Mouse (Mus musculus): ENCODE data around the gene Olfr287. TPM values are rescaled to one million over a fixed set of nuclear protein-coding genes. Genes with fewer than 3 reads are reported as not detected.

Gene Olfr287
- not detected in 2 replicates for polyA plus RNA-seq (2015; fragmentation: Nextera tagmentation; extraction: Ambion mirVana)

DNA sequence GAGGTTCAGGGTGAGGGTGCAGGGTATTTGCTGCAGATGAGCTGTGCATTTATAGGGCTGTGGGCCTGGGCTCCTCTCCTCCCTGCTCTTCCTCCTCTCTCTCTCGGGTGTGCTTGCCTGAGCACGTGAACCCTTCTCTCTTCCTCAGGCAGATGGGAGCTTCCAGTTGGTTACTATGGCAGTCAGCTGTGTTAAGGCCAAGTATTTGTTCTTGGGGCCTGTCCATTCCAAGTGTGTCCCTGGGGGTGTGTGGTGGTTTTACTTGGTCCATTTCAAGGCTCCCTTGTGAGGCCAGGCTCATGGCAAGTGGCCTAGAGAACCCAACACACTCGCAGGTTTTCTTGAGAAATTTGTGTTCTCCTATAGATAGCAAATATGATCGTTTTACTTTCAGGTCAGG is at the start of gene Olfr287, which contains the start of gene Gm44579:
Olfr287 (minus strand) TSS at position 180 of the 400 bp plus-strand sequence.
Gm44579 (minus strand) TSS at position 101 of the 400 bp plus-strand sequence.
- no peaks in the 10 kb centered on the region for H3K27me3 ChIP-seq
- no peak within 1 kb of the TSS for H3K9ac ChIP-seq
- H3K4me2 ChIP-seq (replicated peaks): no peak within 1 kb of the TSS
- WGBS: 66% methylated on average over 4 of the region's 4 CpGs
- ATAC-seq (ENCODE audit: low FRiP score, low read depth): no peak
- H3K4me3 ChIP-seq: no peak within 1 kb of the TSS
- no peaks in the 10 kb centered on the region for H3K4me1 ChIP-seq
- no peak within 1 kb of the TSS for H3K27ac ChIP-seq
- no peaks in the 10 kb centered on the region for H3K9me3 ChIP-seq
- H3K36me3 ChIP-seq: no peaks in the 10 kb centered on the region

DNA sequence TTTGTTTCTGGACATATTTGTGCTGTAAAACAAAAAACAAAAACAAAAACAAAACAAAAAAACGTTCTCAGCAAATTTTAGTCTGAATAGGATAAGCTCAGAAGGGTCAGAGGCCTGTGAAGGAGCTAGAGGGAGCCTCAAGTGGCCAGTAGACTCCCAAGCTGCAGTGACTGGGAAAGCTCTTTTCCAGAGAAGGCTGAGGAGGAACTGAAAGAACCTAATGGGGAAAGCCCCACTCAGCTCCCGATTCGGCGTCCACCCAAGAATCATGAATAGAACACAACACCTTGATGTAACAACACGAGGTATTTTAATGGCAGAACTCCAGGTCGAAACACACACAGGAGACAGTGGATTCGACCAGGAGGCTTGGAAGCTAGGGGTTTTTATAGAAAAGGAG is 36.9 kb upstream of the Olfr287 start:
- Histone ChIP-seq H3K4me3 (no peak overlapping the region), H3K4me1 (no peaks in the 10 kb centered on the region), H3K27me3 (no peaks in the 10 kb centered on the region), H3K27ac (no peak overlapping the region), H3K36me3 (no peaks in the 10 kb centered on the region), H3K9me3 (no peaks in the 10 kb centered on the region), H3K9ac (no peak overlapping the region), H3K4me2 (replicated peaks) (no peak overlapping the region)
- WGBS: 85% methylated on average over 7 of the region's 7 CpGs
- ATAC-seq (ENCODE audit: low FRiP score, low read depth): no peak

DNA sequence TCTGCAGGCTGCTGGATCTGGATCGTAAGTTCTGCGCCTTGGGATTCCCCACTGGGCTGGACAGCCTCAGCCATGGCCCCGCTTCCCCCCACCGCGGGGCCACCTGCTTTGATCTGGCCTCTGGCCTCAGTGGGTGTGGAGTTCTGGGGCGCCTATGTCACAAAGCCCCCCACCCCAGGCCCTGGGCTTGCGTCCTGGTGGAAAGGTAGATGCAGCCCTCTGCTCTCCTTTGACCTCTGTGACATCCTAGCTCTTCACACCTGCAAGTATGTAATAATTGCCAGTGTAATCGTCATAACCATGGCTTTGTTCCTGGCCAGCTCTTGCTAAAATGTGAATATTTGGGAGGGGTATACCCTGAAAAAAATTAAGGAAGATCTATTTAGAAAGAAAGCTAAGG is 36.3 kb upstream of the Olfr287 start, which contains the start of gene H1fnt:
H1fnt (minus strand) TSS at position 101 of the 400 bp plus-strand sequence.
- WGBS: 81% methylated on average over 8 of the region's 8 CpGs
- no peak within 1 kb of the TSS for H3K9ac ChIP-seq
- no peaks in the 10 kb centered on the region for H3K36me3 ChIP-seq
- no peaks in the 10 kb centered on the region for H3K27me3 ChIP-seq
- H3K4me3 ChIP-seq: no peak within 1 kb of the TSS
- no peak within 1 kb of the TSS for H3K4me2 ChIP-seq (replicated peaks)
- no peaks in the 10 kb centered on the region for H3K4me1 ChIP-seq
- H3K27ac ChIP-seq: no peak within 1 kb of the TSS
- ATAC-seq (ENCODE audit: low FRiP score, low read depth): no peak
- H3K9me3 ChIP-seq: no peaks in the 10 kb centered on the region

DNA sequence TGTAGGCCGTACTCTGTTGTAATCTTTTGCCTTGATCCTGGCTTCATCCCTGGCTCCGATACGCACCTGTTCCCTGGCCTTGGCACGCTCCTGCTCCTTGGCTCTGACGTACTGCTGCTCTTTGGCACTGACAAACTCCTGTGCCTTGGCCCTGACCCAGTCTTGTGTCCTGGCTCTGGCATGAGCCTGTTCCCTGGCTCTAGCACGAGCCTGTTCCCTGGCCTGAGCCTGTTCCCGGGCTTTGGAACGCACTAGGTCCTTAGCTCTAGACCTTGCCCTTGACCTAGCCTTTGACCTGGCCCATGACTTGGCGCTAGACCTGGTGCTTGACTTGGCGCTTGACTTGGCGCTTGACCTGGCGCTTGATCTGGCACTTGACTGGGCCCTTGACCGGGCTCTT is 35.4 kb upstream of the Olfr287 start:
- no peak for ATAC-seq (ENCODE audit: low FRiP score, low read depth)

DNA sequence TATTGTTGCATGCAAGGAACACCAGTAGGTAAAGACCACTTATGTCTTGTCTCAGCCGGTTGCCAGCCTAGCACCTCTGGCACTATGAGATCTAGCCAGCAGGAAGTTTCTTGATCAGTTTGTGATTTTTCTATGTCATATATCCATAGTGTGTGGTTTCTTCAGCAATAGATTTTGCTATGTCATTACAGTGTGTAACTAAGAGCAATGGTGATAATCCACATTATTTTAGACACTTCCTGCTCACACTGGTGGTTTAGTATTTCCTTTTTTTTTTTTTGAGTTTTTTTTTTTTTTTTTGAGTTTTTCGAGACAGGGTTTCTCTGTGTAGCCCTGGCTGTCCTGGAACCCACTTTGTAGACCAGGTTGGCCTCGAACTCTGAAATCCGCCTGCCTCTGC is 14.6 kb upstream of the Olfr287 start:
- Histone ChIP-seq H3K27ac (no peak overlapping the region), H3K4me1 (no peaks in the 10 kb centered on the region), H3K4me2 (replicated peaks) (no peak overlapping the region), H3K36me3 (no peaks in the 10 kb centered on the region), H3K4me3 (no peak overlapping the region), H3K9ac (no peak overlapping the region), H3K9me3 (no peaks in the 10 kb centered on the region), H3K27me3 (peaks cover 6% of the 10 kb centered on the region; the same call in 1 of the 2 replicates)
- no peak for ATAC-seq (ENCODE audit: low FRiP score, low read depth)
- WGBS: 81% methylated on average over 4 of the region's 4 CpGs

More for the DNA sequence above, 35.4 kb upstream of the Olfr287 start:
- H3K4me1 ChIP-seq: no peaks in the 10 kb centered on the region
- H3K27ac ChIP-seq: no peak overlapping the region
- 93% methylated on average over 13 of the region's 13 CpGs for WGBS
- H3K4me2 ChIP-seq (replicated peaks): no peak overlapping the region
- H3K9ac ChIP-seq: no peak overlapping the region
- H3K27me3 ChIP-seq: no peaks in the 10 kb centered on the region
- H3K9me3 ChIP-seq: no peaks in the 10 kb centered on the region
- no peaks in the 10 kb centered on the region for H3K36me3 ChIP-seq
- no peak overlapping the region for H3K4me3 ChIP-seq

DNA sequence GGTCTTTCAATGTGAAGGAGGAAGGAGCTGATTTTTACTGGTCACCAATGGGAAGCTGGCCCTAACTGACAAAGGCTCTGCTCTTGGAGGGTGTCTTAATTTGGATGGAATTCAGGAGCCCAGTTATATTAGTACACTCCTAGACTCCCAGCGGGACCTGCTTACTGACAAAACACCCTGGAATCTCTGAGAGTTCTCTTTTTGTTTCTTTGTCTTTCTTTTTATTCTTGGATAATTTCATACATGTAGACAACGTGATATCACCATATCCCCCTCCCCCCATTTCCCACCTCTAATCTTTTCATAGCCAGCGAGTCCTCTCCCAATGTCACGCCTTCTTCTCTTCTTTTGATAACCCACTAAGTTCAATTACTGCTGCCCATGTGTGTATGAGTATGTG is 13.5 kb upstream of the Olfr287 start, which contains the start of gene Olfr286:
Olfr286 (minus strand) TSS at position 101 of the 400 bp plus-strand sequence.
- Histone ChIP-seq H3K4me1 (no peaks in the 10 kb centered on the region), H3K27ac (no peak within 1 kb of the TSS), H3K27me3 (peaks cover 6% of the 10 kb centered on the region; the same call in 1 of the 2 replicates), H3K4me2 (replicated peaks) (no peak within 1 kb of the TSS), H3K9ac (no peak within 1 kb of the TSS), H3K4me3 (no peak within 1 kb of the TSS), H3K36me3 (no peaks in the 10 kb centered on the region), H3K9me3 (no peaks in the 10 kb centered on the region)
- 86% methylated on average over 4 of the region's 4 CpGs for WGBS
- ATAC-seq (ENCODE audit: low FRiP score, low read depth): no peak

DNA sequence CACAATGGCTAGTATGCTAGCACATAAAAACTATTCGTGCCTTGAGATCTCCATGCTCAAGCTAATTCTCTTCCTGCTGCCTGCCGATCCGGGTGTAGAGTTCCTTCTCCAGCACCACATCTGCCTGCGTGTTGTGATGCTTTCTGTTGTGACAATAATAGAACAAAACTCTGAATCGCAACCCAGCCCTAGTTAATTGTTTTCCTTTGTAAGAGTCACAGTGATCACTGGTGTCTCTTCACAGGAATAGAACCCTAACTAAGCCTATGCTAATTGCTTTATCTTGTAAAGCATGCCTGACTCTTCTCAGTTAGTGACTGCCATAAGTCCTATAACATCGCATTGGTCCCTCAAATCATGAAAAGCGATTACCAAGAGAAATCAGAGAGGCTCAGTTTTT is 5.2 kb upstream of the Olfr287 start:
- peaks cover under 1% of the 10 kb centered on the region; the same call in 1 of the 2 replicates for H3K27me3 ChIP-seq
- H3K4me3 ChIP-seq: no peak overlapping the region
- 75% methylated on average over 7 of the region's 7 CpGs for WGBS
- H3K4me1 ChIP-seq: no peaks in the 10 kb centered on the region
- no peaks in the 10 kb centered on the region for H3K36me3 ChIP-seq
- H3K9me3 ChIP-seq: no peaks in the 10 kb centered on the region
- H3K27ac ChIP-seq: no peak overlapping the region
- H3K4me2 ChIP-seq (replicated peaks): no peak overlapping the region
- no peak overlapping the region for H3K9ac ChIP-seq
- ATAC-seq (ENCODE audit: low FRiP score, low read depth): no peak

DNA sequence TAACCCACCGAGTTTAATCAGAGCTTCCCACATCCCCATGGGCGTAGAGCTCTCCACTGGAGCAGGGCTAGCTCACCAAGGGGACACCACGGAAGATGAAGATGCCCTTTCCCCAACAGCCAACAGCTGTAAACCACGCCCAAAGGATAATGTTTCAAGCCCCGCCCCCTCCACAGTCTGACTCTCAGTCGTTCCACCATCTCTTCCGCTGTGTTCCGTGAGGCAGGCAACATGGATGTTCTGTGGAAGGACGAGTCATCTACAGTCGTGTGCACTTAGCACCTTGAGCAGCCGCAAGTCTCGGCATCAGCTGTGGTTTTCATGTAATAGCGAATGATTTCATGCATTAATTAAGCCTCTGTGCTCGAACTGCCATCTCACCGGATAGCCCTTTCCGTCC is 4.8 kb upstream of the Olfr287 start:
- no peak overlapping the region for H3K4me3 ChIP-seq
- H3K27ac ChIP-seq: no peak overlapping the region
- no peak for ATAC-seq (ENCODE audit: low FRiP score, low read depth)
- no peaks in the 10 kb centered on the region for H3K4me1 ChIP-seq
- H3K9me3 ChIP-seq: no peaks in the 10 kb centered on the region
- H3K4me2 ChIP-seq (replicated peaks): no peak overlapping the region
- H3K9ac ChIP-seq: no peak overlapping the region
- H3K36me3 ChIP-seq: no peaks in the 10 kb centered on the region
- WGBS: 48% methylated on average over 16 of the region's 16 CpGs
- no peaks in the 10 kb centered on the region for H3K27me3 ChIP-seq

DNA sequence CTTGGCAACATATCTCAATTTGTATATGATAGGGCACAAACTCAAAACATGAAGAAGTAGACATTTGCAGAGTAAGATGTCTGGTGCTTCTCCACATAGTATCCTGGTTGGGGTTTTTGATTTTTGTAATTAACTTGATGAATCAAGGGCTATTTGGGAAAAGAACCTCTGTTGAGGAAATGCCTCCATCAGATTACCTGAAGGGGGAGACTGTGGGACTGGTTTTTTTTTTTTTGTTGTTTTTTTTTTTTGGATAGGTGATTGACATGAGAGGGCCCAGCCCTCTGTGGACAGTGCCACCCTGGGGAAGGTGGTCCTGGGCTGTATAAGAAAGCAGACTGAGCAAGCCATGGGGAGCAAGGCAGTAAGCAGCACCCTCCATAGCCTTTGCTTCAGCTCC is 1.5 kb upstream of the Olfr287 start:
- Histone ChIP-seq H3K4me1 (no peaks in the 10 kb centered on the region), H3K27me3 (no peaks in the 10 kb centered on the region), H3K4me3 (no peak overlapping the region), H3K9me3 (no peaks in the 10 kb centered on the region), H3K27ac (no peak overlapping the region), H3K4me2 (replicated peaks) (no peak overlapping the region), H3K9ac (no peak overlapping the region), H3K36me3 (no peaks in the 10 kb centered on the region)
- no peak for ATAC-seq (ENCODE audit: low FRiP score, low read depth)

DNA sequence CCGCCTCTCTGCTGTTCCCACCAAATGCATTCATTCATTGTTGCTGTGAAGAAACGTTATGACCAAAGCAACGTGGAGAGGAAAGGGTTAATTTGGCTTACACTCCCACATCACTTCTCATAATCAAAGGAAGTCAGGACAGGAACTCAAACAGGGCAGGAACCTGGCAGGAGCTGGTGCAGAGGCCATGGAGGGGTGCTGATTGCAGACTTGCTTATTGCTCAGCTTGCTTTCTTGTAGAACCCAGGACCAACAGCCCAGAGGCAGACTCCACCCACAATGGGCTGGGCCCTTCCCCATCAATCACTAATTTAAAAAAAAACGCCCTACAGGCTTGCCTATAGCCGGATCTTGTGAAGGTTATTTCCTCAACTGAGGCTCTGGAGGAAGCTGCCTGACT is 6.7 kb downstream of the Olfr287 start:
- no peaks in the 10 kb centered on the region for H3K4me1 ChIP-seq
- WGBS: 62% methylated on average over 5 of the region's 5 CpGs
- no peaks in the 10 kb centered on the region for H3K36me3 ChIP-seq
- H3K9ac ChIP-seq: no peak overlapping the region
- no peak overlapping the region for H3K27ac ChIP-seq
- no peak for ATAC-seq (ENCODE audit: low FRiP score, low read depth)
- no peaks in the 10 kb centered on the region for H3K27me3 ChIP-seq
- no peak overlapping the region for H3K4me3 ChIP-seq
- H3K9me3 ChIP-seq: no peaks in the 10 kb centered on the region
- H3K4me2 ChIP-seq (replicated peaks): no peak overlapping the region

DNA sequence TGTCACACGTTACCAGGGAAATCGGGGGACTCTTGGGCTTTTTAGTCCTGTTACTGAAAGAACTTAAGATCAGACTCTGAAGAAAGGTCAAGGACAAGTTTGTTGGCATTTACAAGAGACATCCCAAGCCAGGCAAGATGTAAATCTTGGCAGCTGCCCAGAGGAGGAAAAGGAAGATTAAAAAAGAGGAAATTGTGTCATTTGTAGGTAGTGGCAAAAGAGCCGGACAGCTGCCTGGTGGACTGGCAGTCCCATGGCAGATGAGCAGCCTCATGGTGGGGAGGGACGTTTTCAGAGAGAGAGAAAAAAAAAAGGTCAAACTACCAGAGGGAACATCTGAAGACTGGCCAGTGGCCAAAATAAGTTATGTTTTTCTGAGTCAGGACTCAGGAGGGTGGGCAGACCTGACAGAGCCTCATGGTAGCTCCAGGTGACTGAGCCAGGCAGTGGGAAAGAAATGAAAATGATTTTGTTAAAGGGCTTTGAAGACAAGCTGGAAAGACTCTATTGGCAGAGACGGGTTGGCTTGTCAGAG is 7.5 kb downstream of the Olfr287 start:
- Histone ChIP-seq H3K27ac (no peak overlapping the region), H3K36me3 (no peaks in the 10 kb centered on the region), H3K4me2 (replicated peaks) (no peak overlapping the region), H3K27me3 (no peaks in the 10 kb centered on the region), H3K9me3 (no peaks in the 10 kb centered on the region), H3K9ac (no peak overlapping the region), H3K4me1 (no peaks in the 10 kb centered on the region), H3K4me3 (no peak overlapping the region)
- 76% methylated on average over 5 of the region's 5 CpGs for WGBS
- ATAC-seq (ENCODE audit: low FRiP score, low read depth): no peak

DNA sequence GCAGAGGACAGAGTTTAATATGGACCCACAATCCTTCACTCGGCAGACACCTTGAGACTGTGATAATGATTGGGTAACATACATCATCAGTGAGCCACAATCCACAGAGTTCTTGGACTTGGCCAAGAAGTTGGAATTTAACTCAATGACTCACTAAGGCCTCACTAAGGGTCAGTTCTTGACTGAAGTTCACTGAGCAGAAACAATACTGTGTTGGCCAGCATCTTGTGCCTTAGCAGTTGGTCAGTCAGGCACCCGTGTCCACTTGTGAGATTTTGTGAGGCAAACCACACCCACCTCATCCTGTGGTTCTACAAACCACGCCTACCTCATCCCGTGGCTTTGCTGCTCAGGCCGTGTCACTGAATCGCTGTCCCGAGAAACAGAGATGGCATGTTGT is 11.2 kb downstream of the Olfr287 start:
- H3K4me3 ChIP-seq: no peak overlapping the region
- H3K4me1 ChIP-seq: no peaks in the 10 kb centered on the region
- no peak overlapping the region for H3K9ac ChIP-seq
- ATAC-seq (ENCODE audit: low FRiP score, low read depth): no peak
- H3K4me2 ChIP-seq (replicated peaks): no peak overlapping the region
- H3K9me3 ChIP-seq: no peaks in the 10 kb centered on the region
- H3K27ac ChIP-seq: no peak overlapping the region
- no peaks in the 10 kb centered on the region for H3K27me3 ChIP-seq
- no peaks in the 10 kb centered on the region for H3K36me3 ChIP-seq
- 77% methylated on average over 7 of the region's 7 CpGs for WGBS

DNA sequence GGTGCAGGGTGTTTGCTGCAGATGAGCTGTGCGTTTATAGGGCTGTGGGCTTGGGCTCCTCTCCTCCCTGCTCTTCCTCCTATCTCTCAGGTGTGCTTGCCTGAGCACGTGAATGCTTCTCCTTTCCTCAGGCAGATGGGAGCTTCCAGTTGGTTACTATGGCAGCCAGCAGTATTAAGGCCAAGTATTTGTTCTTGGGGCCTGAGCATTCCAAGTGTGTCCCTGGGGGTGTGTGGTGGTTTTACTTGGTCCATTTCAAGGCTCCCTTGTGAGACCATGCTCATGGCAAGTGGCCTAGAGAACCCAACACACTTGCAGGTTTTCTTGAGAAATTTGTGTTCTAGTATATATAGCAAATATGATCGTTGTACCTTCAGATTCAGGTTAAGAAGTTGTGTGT is 25.4 kb downstream of the Olfr287 start, which contains the start of gene Olfr288:
Olfr288 (minus strand) TSS at position 101 of the 400 bp plus-strand sequence.
- 81% methylated on average over 3 of the region's 3 CpGs for WGBS
- Histone ChIP-seq H3K4me1 (no peaks in the 10 kb centered on the region), H3K36me3 (no peaks in the 10 kb centered on the region), H3K9ac (no peak within 1 kb of the TSS), H3K27ac (no peak within 1 kb of the TSS), H3K4me3 (no peak within 1 kb of the TSS), H3K9me3 (no peaks in the 10 kb centered on the region; the same call in 1 of the 2 replicates), H3K4me2 (replicated peaks) (no peak within 1 kb of the TSS), H3K27me3 (no peaks in the 10 kb centered on the region)
- ATAC-seq (ENCODE audit: low FRiP score, low read depth): no peak
